Mouse (Mus musculus): ENCODE results near the gene Filip1. TPM values are rescaled to one million over a fixed set of nuclear protein-coding genes. Genes with fewer than 3 reads are reported as not detected.

Filip1 gene
- polyA plus RNA-seq, 1 experiment from 2014 or later: 11.1 TPM

DNA sequence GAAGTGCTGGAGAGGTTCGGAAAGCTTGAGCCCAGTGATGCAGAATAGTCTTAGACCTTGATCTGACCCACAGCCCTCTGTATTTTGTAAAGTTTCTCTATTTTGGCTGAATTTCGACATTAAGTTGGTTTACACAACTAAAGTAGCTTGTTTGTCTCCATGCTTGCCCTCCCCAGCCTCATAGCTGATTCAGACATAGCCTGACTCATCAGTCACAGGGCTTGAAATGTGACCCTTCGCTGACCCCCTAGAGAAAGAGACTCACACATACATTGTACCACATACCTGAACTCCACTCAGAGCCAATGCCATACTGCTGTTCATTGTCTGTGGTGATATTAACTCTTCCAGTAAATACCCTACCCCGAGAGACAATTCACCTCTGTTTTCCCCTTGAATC, 19.6 kb downstream of the Filip1 start:
- Histone ChIP-seq H3K4me2 (ENCODE audit: low read depth, low read length) (no peak overlapping the region), H3K4me1 (ENCODE audit: control insufficient read depth, insufficient read depth, low read length) (no peaks in the 10 kb centered on the region), H3K27me3 (ENCODE audit: control insufficient read depth, insufficient read depth, low read length) (no peaks in the 10 kb centered on the region), H3K36me3 (ENCODE audit: control insufficient read depth, insufficient read depth, low read length) (no peaks in the 10 kb centered on the region), H3K4me3 (replicated peaks; ENCODE audit: low read length) (no peak overlapping the region), H3K9ac (ENCODE audit: low read length) (no peak overlapping the region), H3K9me3 (replicated peaks; ENCODE audit: control insufficient read depth, low read length) (no peaks in the 10 kb centered on the region), H3K27ac (ENCODE audit: low read length) (no peak overlapping the region)
- ATAC-seq (ENCODE audit: insufficient read depth, low FRiP score): no peak
- WGBS: 61% methylated on average over 4 of the region's 4 CpGs

DNA sequence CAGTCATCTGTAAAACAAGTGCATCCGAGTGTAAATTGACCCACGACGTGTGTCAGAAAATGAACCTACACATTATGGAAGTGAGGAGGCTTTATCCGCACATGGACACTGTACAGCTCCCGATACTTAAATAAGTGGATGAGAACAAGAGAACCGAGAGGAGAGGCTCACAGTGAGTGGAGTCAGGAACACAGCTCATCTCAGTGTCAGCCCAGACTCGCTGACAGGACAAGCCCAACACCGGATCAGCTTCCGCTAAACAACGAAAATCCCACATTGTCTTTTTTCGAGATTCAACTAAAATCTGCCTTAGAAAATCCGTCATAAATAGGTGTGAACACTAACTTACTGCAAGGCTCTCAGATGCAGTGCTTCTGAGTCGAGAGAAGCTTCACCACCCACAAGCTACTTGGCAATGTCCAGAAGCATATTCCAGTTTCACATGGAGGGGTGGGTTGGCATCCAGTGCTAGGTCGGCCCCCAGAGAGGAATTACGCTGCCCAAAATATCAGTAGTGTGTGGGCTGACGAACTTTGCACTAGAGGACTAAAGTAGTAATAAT, 22.1 kb downstream of the Filip1 start:
- Histone ChIP-seq H3K9me3 (replicated peaks; ENCODE audit: control insufficient read depth, low read length) (no peaks in the 10 kb centered on the region), H3K36me3 (ENCODE audit: control insufficient read depth, insufficient read depth, low read length) (no peaks in the 10 kb centered on the region), H3K4me3 (replicated peaks; ENCODE audit: low read length) (no peak overlapping the region), H3K27me3 (ENCODE audit: control insufficient read depth, insufficient read depth, low read length) (no peaks in the 10 kb centered on the region), H3K27ac (ENCODE audit: low read length) (no peak overlapping the region), H3K9ac (ENCODE audit: low read length) (no peak overlapping the region), H3K4me1 (ENCODE audit: control insufficient read depth, insufficient read depth, low read length) (no peaks in the 10 kb centered on the region), H3K4me2 (ENCODE audit: low read depth, low read length) (no peak overlapping the region)
- WGBS: 71% methylated on average over 16 of the region's 16 CpGs
- no peak for ATAC-seq (ENCODE audit: insufficient read depth, low FRiP score)

DNA sequence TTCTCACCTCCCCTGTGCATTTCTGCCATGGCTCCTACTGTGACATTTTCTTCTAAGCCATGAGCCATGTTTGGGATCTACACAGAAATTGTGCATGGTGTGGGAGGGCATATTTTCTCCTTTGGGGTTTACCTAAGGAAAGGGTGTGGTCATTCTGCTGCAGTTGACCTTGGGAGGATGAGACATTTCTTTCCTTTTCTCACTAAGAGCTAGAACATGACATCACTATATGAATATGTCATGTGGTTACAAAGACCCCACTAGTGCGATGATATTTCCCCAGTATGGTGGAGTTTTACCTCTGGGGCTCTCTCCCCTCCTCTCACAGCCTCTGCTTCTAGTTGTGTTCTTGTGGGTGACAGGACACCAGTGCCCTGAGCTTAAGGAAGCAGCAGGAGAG, 22.9 kb downstream of the Filip1 start:
- H3K9ac ChIP-seq (ENCODE audit: low read length): no peak overlapping the region
- H3K4me2 ChIP-seq (ENCODE audit: low read depth, low read length): no peak overlapping the region
- no peak for ATAC-seq (ENCODE audit: insufficient read depth, low FRiP score)
- H3K27ac ChIP-seq (ENCODE audit: low read length): no peak overlapping the region
- no peak overlapping the region for H3K4me3 ChIP-seq (replicated peaks; ENCODE audit: low read length)
- H3K27me3 ChIP-seq (ENCODE audit: control insufficient read depth, insufficient read depth, low read length): no peaks in the 10 kb centered on the region
- H3K36me3 ChIP-seq (ENCODE audit: control insufficient read depth, insufficient read depth, low read length): no peaks in the 10 kb centered on the region
- WGBS: 52% methylated on average over 1 of the region's 1 CpGs
- no peaks in the 10 kb centered on the region for H3K9me3 ChIP-seq (replicated peaks; ENCODE audit: control insufficient read depth, low read length)
- H3K4me1 ChIP-seq (ENCODE audit: control insufficient read depth, insufficient read depth, low read length): no peaks in the 10 kb centered on the region

DNA sequence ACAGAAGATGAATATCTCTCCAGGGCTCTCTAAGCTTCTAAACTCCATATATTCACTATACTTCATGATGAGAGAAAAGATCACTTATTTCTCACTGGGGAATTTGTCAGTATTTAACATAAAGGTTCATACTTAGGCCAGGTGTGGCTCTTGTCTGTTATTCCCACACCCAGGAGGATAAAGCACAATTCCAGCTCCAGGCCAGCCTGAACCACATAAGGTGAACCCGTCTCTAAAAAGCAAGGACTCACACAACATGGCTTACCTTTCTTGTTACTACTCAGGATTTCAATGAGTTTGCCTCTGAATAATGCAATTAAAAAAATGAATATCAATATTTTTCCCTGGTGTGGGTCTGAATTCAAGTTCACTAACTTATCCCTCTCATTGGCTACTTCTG, 23.6 kb downstream of the Filip1 start:
- H3K4me2 ChIP-seq (ENCODE audit: low read depth, low read length): no peak overlapping the region
- H3K9ac ChIP-seq (ENCODE audit: low read length): no peak overlapping the region
- H3K27ac ChIP-seq (ENCODE audit: low read length): no peak overlapping the region
- no peak overlapping the region for H3K4me3 ChIP-seq (replicated peaks; ENCODE audit: low read length)
- no peaks in the 10 kb centered on the region for H3K9me3 ChIP-seq (replicated peaks; ENCODE audit: control insufficient read depth, low read length)
- no peaks in the 10 kb centered on the region for H3K4me1 ChIP-seq (ENCODE audit: control insufficient read depth, insufficient read depth, low read length)
- WGBS: 79% methylated on average over 1 of the region's 1 CpGs
- H3K36me3 ChIP-seq (ENCODE audit: control insufficient read depth, insufficient read depth, low read length): no peaks in the 10 kb centered on the region
- H3K27me3 ChIP-seq (ENCODE audit: control insufficient read depth, insufficient read depth, low read length): no peaks in the 10 kb centered on the region
- no peak for ATAC-seq (ENCODE audit: insufficient read depth, low FRiP score)

DNA sequence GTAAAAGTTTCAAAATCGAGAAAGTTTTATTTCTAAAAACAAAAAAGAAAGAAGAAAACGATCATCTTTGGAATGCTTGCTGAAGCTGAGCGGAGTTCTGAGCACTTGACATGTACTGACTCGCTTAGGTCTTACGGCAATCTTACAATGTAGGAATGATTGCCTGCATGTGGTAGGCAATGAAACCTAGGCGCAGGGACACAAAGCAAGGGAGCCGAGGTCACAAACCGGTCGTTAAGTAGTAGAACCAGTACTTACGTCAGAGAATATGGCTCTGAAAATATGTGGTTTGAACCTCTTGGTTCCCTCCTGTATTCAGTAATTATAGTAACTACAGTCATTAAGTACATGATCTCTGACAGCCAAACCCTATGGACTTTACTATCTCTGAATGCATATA, 29.4 kb downstream of the Filip1 start:
- no peaks in the 10 kb centered on the region for H3K36me3 ChIP-seq (ENCODE audit: control insufficient read depth, insufficient read depth, low read length)
- no peak overlapping the region for H3K27ac ChIP-seq (ENCODE audit: low read length)
- no peak overlapping the region for H3K4me2 ChIP-seq (ENCODE audit: low read depth, low read length)
- no peak overlapping the region for H3K9ac ChIP-seq (ENCODE audit: low read length)
- H3K4me3 ChIP-seq (replicated peaks; ENCODE audit: low read length): no peak overlapping the region
- no peak for ATAC-seq (ENCODE audit: insufficient read depth, low FRiP score)
- no peaks in the 10 kb centered on the region for H3K27me3 ChIP-seq (ENCODE audit: control insufficient read depth, insufficient read depth, low read length)
- WGBS: 84% methylated on average over 10 of the region's 10 CpGs
- H3K4me1 ChIP-seq (ENCODE audit: control insufficient read depth, insufficient read depth, low read length): peaks cover under 1% of the 10 kb centered on the region; the same call in 1 of the 2 replicates
- H3K9me3 ChIP-seq (replicated peaks; ENCODE audit: control insufficient read depth, low read length): no peaks in the 10 kb centered on the region

DNA sequence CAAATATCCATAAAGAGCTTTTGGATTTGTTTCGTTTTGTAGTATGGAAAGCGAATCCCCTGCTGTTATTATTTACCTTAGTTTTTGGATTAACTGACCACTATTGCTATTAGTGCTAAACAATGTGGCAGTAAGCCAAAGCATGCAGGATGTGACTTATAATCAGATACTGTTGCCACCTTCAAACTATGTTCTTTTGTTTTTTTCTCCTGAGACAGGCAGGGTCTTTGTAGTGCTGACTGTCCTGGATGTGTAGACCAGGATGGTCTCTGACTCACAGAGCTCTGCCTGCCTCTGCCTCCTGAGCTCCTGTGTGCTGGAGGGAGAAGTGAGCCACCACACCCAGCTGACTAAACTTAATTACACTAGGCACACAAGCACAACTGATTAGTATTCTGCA, 33.4 kb downstream of the Filip1 start:
- Histone ChIP-seq H3K9me3 (replicated peaks; ENCODE audit: control insufficient read depth, low read length) (no peaks in the 10 kb centered on the region), H3K4me1 (ENCODE audit: control insufficient read depth, insufficient read depth, low read length) (peaks cover 3% of the 10 kb centered on the region; the same call in 1 of the 2 replicates), H3K9ac (ENCODE audit: low read length) (no peak overlapping the region), H3K4me2 (ENCODE audit: low read depth, low read length) (no peak overlapping the region), H3K4me3 (replicated peaks; ENCODE audit: low read length) (no peak overlapping the region), H3K27me3 (ENCODE audit: control insufficient read depth, insufficient read depth, low read length) (no peaks in the 10 kb centered on the region), H3K36me3 (ENCODE audit: control insufficient read depth, insufficient read depth, low read length) (no peaks in the 10 kb centered on the region), H3K27ac (ENCODE audit: low read length) (no peak overlapping the region)
- ATAC-seq (ENCODE audit: insufficient read depth, low FRiP score): no peak
- WGBS: 85% methylated on average over 2 of the region's 2 CpGs

DNA sequence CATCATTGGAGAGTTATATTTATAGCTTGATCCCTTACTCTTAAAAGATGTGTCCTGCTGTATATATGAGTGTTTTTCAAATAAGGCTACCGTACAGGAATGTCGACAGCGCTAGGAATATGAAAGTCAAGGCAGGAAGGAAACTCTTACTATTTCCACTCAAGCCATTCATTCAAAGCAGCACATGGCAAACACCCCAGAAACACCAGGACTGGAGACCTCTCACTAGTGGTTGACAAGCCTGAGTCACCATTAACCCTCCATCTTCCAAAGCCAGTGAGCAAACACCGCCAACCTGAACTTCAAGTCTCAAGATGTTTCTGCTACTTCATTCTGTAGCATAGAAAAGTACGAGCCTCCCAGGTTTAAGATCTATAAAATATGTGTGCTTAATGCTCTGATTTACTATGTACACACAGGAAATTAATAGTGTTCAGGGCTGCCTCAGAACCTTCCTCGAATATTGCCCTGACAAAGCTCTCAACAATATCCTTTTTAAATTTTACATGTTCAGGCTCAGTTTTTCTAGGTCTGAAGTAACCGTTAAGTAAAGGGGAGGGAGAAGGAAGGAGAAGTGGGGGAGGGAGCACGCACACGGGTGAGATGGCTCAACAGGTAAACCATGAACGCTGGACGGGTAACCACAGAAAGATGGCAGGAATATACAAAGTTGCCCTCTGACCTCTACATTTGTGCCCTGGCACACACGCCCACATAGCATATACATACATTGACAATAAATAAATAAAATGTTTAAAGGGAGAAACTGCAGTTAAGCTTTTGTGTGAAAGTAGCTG, 34.2 kb downstream of the Filip1 start:
- Histone ChIP-seq H3K4me3 (replicated peaks; ENCODE audit: low read length) (peak overlapping the region; percentile 42), H3K36me3 (ENCODE audit: control insufficient read depth, insufficient read depth, low read length) (no peaks in the 10 kb centered on the region), H3K9ac (ENCODE audit: low read length) (peak overlapping the region; percentile 8; the same call in 1 of the 2 replicates), H3K9me3 (replicated peaks; ENCODE audit: control insufficient read depth, low read length) (no peaks in the 10 kb centered on the region), H3K27me3 (ENCODE audit: control insufficient read depth, insufficient read depth, low read length) (no peaks in the 10 kb centered on the region), H3K4me1 (ENCODE audit: control insufficient read depth, insufficient read depth, low read length) (peaks cover 3% of the 10 kb centered on the region; the same call in 1 of the 2 replicates), H3K27ac (ENCODE audit: low read length) (peak overlapping the region; percentile 80), H3K4me2 (ENCODE audit: low read depth, low read length) (peak overlapping the region; percentile 60)
- ATAC-seq (ENCODE audit: insufficient read depth, low FRiP score): no peak
- WGBS: 37% methylated on average over 12 of the region's 12 CpGs

DNA sequence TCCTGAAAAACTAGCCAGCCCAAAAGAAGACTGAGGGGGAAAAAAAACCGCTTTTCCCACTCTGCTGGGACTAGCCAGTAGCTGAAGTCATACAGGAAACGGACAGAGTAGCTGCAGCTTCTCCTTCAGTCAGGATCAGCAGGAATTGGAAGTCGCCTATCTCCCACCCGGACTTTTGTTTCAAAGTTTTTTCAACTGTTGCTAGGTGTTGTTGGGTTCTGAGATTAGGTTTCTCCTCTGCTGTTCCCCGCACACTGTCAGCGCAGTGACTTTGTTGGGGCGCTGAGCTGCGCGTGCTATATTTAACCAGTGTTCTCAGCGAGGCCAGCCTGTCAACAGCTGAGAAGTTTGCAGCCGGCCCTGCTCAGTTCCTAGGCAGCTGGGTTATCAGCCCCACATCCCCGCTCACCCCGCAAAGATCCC, 35.1 kb downstream of the Filip1 start:
- H3K27ac ChIP-seq (ENCODE audit: low read length): peak overlapping the region; percentile 80
- H3K9me3 ChIP-seq (replicated peaks; ENCODE audit: control insufficient read depth, low read length): no peaks in the 10 kb centered on the region
- H3K4me3 ChIP-seq (replicated peaks; ENCODE audit: low read length): peak overlapping the region; percentile 42
- H3K4me1 ChIP-seq (ENCODE audit: control insufficient read depth, insufficient read depth, low read length): peaks cover 3% of the 10 kb centered on the region; the same call in 1 of the 2 replicates
- peak; percentile 92 for ATAC-seq (ENCODE audit: insufficient read depth, low FRiP score)
- H3K36me3 ChIP-seq (ENCODE audit: control insufficient read depth, insufficient read depth, low read length): no peaks in the 10 kb centered on the region
- H3K4me2 ChIP-seq (ENCODE audit: low read depth, low read length): peak overlapping the region; percentile 60
- H3K9ac ChIP-seq (ENCODE audit: low read length): peak overlapping the region; percentile 73
- H3K27me3 ChIP-seq (ENCODE audit: control insufficient read depth, insufficient read depth, low read length): no peaks in the 10 kb centered on the region
- under 1% methylated on average over 13 of the region's 13 CpGs for WGBS

DNA sequence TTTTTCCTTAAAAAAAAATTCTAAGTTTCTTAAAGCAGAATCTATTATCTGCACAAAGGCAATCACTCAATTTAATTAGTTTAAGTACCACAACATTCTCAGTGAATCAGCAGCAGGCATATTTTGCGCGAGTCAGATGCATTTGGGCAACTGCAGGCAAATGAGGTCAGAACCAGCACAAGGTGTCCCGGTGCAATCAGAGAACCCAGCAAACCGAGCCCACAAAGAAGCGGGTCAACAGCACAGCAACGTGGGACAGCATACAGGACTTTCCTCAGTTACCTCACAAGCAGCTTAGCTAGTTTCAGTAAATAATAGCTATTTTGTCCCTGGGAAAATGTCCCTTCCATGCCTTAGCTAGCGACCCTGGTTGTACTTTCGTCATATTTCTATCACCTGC, 35.9 kb downstream of the Filip1 start:
- H3K27ac ChIP-seq (ENCODE audit: low read length): peak overlapping the region; percentile 80
- no peaks in the 10 kb centered on the region for H3K9me3 ChIP-seq (replicated peaks; ENCODE audit: control insufficient read depth, low read length)
- no peaks in the 10 kb centered on the region for H3K27me3 ChIP-seq (ENCODE audit: control insufficient read depth, insufficient read depth, low read length)
- no peaks in the 10 kb centered on the region for H3K36me3 ChIP-seq (ENCODE audit: control insufficient read depth, insufficient read depth, low read length)
- peak overlapping the region; percentile 73 for H3K9ac ChIP-seq (ENCODE audit: low read length)
- WGBS: 55% methylated on average over 8 of the region's 8 CpGs
- peak overlapping the region; percentile 60 for H3K4me2 ChIP-seq (ENCODE audit: low read depth, low read length)
- no peak for ATAC-seq (ENCODE audit: insufficient read depth, low FRiP score)
- H3K4me1 ChIP-seq (ENCODE audit: control insufficient read depth, insufficient read depth, low read length): peaks cover 8% of the 10 kb centered on the region
- peak overlapping the region; percentile 42 for H3K4me3 ChIP-seq (replicated peaks; ENCODE audit: low read length)
